Mouse (Mus musculus): ENCODE data around the gene Ccl2. TPM values are rescaled to one million over a fixed set of nuclear protein-coding genes. Genes with fewer than 3 reads are reported as not detected.

Gene Ccl2
- total RNA-seq (2012; rRNA removed) (0.15 and 0.20 TPM in 2 replicates), polyA plus RNA-seq (2012; ENCODE audit: insufficient read depth in 1 of 2, insufficient read length in 2 of 2, low read depth in 1 of 2, low replicate concordance in 2 of 2, missing spikeins in 1 of 2) (not detected)

DNA sequence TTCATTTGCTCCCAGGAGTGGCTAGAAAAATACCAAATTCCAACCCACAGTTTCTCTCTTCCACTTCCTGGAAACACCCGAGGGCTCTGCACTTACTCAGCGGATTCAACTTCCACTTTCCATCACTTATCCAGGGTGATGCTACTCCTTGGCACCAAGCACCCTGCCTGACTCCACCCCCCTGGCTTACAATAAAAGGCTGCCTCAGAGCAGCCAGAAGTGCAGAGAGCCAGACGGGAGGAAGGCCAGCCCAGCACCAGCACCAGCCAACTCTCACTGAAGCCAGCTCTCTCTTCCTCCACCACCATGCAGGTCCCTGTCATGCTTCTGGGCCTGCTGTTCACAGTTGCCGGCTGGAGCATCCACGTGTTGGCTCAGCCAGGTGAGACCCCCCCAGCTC is at the start of gene Ccl2:
Ccl2 (plus strand) TSS at position 216 of the 400 bp plus-strand sequence.
- H3K36me3 ChIP-seq (ENCODE audit: control insufficient read depth in 1 of 2, insufficient read depth in 2 of 2, low read length in 2 of 2) = no peaks in the 10 kb centered on the region
- no peaks in the 10 kb centered on the region for H3K9me3 ChIP-seq (replicated peaks; ENCODE audit: insufficient read depth, low read length)
- no peak within 1 kb of the TSS for H3K27ac ChIP-seq (ENCODE audit: control insufficient read depth, low read depth, low read length)
- TF ChIP-seq SMC3 (IDR thresholded peaks at IDR 0.05; ENCODE audit: low read depth, low read length) (no peak), USF1 (IDR thresholded peaks at IDR 0.05; ENCODE audit: low read depth, low read length) (no peak), TBP (IDR thresholded peaks at IDR 0.05; ENCODE audit: low read depth, low read length) (no peak)
- no peaks in the 10 kb centered on the region for H3K4me1 ChIP-seq (ENCODE audit: control insufficient read depth in 1 of 2, insufficient read depth in 2 of 2, low read length in 2 of 2)
- no peaks in the 10 kb centered on the region for H3K27me3 ChIP-seq (ENCODE audit: control insufficient read depth in 1 of 2, insufficient read depth in 2 of 2, low read length in 2 of 2)
- H3K79me2 ChIP-seq (ENCODE audit: control insufficient read depth, insufficient read depth, low read length, poor library complexity) = no peaks in the 10 kb centered on the region
- no peak within 1 kb of the TSS for H3K4me3 ChIP-seq (ENCODE audit: control insufficient read depth in 1 of 2, insufficient read depth in 1 of 2, low read depth in 2 of 2, low read length in 2 of 2)
- DNase-seq (ENCODE audit: low read depth, low spot score) = peak; percentile 24
- H3K9ac ChIP-seq (ENCODE audit: control insufficient read depth, low read depth, low read length, poor library complexity, severe bottlenecking) = no peak within 1 kb of the TSS

- no peak overlapping the region for H3K9ac ChIP-seq (ENCODE audit: control insufficient read depth, low read depth, low read length, poor library complexity, severe bottlenecking)
- H3K27ac ChIP-seq (ENCODE audit: control insufficient read depth, low read depth, low read length) = no peak overlapping the region
- TF ChIP-seq HCFC1 (IDR thresholded peaks at IDR 0.05; ENCODE audit: low read depth, low read length) (no peak), TAL1 (IDR thresholded peaks at IDR 0.05; ENCODE audit: low read length) (no peak), CTCF (IDR thresholded peaks at IDR 0.05 in 2 of 3, conservative IDR thresholded peaks at IDR 0.05 in 1 of 3; ENCODE audit: control insufficient read depth in 1 of 3, insufficient read depth in 1 of 3, low read depth in 2 of 3, low read length in 3 of 3, poor library complexity in 1 of 3, severe bottlenecking in 1 of 3) (peak in 2 of 3 experiments; percentile 75 to 93), USF2 (IDR thresholded peaks at IDR 0.05; ENCODE audit: borderline replicate concordance in 1 of 2, insufficient read depth in 1 of 2, low read depth in 1 of 2, low read length in 2 of 2) (no peak), MYC (IDR thresholded peaks at IDR 0.05; ENCODE audit: low read depth, low read length) (no peak), GABPA (IDR thresholded peaks at IDR 0.05; ENCODE audit: low read depth, low read length) (no peak), GATA1 (IDR thresholded peaks at IDR 0.05; ENCODE audit: low read depth, low read length) (no peak), TBP (IDR thresholded peaks at IDR 0.05; ENCODE audit: low read depth, low read length) (no peak), SMC3 (IDR thresholded peaks at IDR 0.05; ENCODE audit: low read depth, low read length) (peak; percentile 89), POLR2AphosphoS2 (IDR thresholded peaks at IDR 0.05; ENCODE audit: low read length) (no peak), BHLHE40 (IDR thresholded peaks at IDR 0.05; ENCODE audit: borderline replicate concordance, low read depth, low read length) (no peak), E2F4 (IDR thresholded peaks at IDR 0.05; ENCODE audit: borderline replicate concordance, low read depth, low read length) (no peak), UBTF (IDR thresholded peaks at IDR 0.05; ENCODE audit: borderline replicate concordance, insufficient read depth, low read depth, low read length) (no peak), TCF12 (IDR thresholded peaks at IDR 0.05; ENCODE audit: low read depth, low read length) (no peak), MYB (IDR thresholded peaks at IDR 0.05; ENCODE audit: low read depth, low read length) (no peak), POLR2AphosphoS5 (IDR thresholded peaks at IDR 0.05; ENCODE audit: borderline replicate concordance, low read depth, low read length) (no peak), CHD1 (IDR thresholded peaks at IDR 0.05; ENCODE audit: low read depth, low read length) (no peak), MAFK (IDR thresholded peaks at IDR 0.05; ENCODE audit: borderline replicate concordance, low read depth, low read length) (no peak), MAX (IDR thresholded peaks at IDR 0.05; ENCODE audit: low read length) (no peak), NELFE (IDR thresholded peaks at IDR 0.05; ENCODE audit: low read depth, low read length) (no peak), RAD21 (IDR thresholded peaks at IDR 0.05; ENCODE audit: low read depth, low read length) (peak; percentile 69), MEF2A (IDR thresholded peaks at IDR 0.05; ENCODE audit: extremely low read depth, insufficient replicate concordance, low read depth, low read length, poor library complexity, severe bottlenecking) (no peak), ETS1 (IDR thresholded peaks at IDR 0.05; ENCODE audit: low read depth, low read length) (no peak), USF1 (IDR thresholded peaks at IDR 0.05; ENCODE audit: low read depth, low read length) (no peak), ZNF384 (IDR thresholded peaks at IDR 0.05; ENCODE audit: low read depth, low read length) (no peak), ZMIZ1 (IDR thresholded peaks at IDR 0.05; ENCODE audit: low read depth, low read length) (no peak), CHD2 (IDR thresholded peaks at IDR 0.05; ENCODE audit: low read length) (no peak), ZC3H11A (IDR thresholded peaks at IDR 0.05; ENCODE audit: low read depth, low read length) (peak; percentile 54)
- H3K79me2 ChIP-seq (ENCODE audit: control insufficient read depth, insufficient read depth, low read length, poor library complexity) = no peaks in the 10 kb centered on the region
- no peaks in the 10 kb centered on the region for H3K4me1 ChIP-seq (ENCODE audit: control insufficient read depth in 1 of 2, insufficient read depth in 2 of 2, low read length in 2 of 2)
- no peaks in the 10 kb centered on the region for H3K27me3 ChIP-seq (ENCODE audit: control insufficient read depth in 1 of 2, insufficient read depth in 2 of 2, low read length in 2 of 2)
- DNase-seq (ENCODE audit: low read depth, low spot score) = peak; percentile 57
- H3K36me3 ChIP-seq (ENCODE audit: control insufficient read depth in 1 of 2, insufficient read depth in 2 of 2, low read length in 2 of 2) = no peaks in the 10 kb centered on the region
- no peak overlapping the region for H3K4me3 ChIP-seq (ENCODE audit: control insufficient read depth in 1 of 2, insufficient read depth in 1 of 2, low read depth in 2 of 2, low read length in 2 of 2)
- no peaks in the 10 kb centered on the region; the same call in 1 of the 2 replicates for H3K9me3 ChIP-seq (replicated peaks; ENCODE audit: insufficient read depth, low read length)
Measured at GRCm38 (mm10) chr11:81996172-81996841, 39.1 kb upstream of the Ccl2 start.
